Mouse (Mus musculus) gastrocnemius, adult 8-10 months (tissue): ENCODE results near the gene Aqp8. TPM values are rescaled to one million over a fixed set of nuclear protein-coding genes. Genes with fewer than 3 reads are reported as not detected.

Experiments used
- DNase-seq, 2 experiments: peaks; one replicate each; pipeline ENCODE4 v3.0.0; 2022; ENCODE audit warnings: low spot score in 2 of 2
- total RNA-seq, 4 experiments: library from RNA; stranded (reverse); gene quantifications; 2 replicates each; pipeline ENCODE4 v1.2.4; 2022

Gene Aqp8
- total RNA-seq, 4 experiments from 2014 or later = not detected

DNA sequence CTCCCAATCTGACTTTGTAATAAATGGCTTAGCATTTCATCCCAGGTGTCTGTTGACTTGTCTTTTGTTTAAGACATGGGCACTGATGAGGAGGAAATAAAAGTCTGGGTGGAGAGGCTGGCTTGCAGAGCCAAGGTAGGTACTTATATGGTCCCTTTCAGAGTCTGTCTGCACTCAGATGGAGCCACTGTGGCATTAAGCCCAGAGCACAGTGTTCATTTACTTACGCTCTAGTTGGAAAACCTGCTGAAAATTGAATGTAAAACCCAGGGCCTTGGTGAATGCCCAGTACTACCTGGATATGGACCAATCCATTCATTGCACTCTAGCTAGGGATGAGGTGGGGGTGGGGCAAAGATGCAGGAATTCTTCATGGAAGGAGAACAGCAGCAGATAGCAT, 5.9 kb downstream of the Aqp8 start:
- DNase-seq = no peak

- DNase-seq = no peak
Observed at GRCm38 (mm10) chr7:123487703-123488102, 25.6 kb downstream of the Aqp8 start.

DNA sequence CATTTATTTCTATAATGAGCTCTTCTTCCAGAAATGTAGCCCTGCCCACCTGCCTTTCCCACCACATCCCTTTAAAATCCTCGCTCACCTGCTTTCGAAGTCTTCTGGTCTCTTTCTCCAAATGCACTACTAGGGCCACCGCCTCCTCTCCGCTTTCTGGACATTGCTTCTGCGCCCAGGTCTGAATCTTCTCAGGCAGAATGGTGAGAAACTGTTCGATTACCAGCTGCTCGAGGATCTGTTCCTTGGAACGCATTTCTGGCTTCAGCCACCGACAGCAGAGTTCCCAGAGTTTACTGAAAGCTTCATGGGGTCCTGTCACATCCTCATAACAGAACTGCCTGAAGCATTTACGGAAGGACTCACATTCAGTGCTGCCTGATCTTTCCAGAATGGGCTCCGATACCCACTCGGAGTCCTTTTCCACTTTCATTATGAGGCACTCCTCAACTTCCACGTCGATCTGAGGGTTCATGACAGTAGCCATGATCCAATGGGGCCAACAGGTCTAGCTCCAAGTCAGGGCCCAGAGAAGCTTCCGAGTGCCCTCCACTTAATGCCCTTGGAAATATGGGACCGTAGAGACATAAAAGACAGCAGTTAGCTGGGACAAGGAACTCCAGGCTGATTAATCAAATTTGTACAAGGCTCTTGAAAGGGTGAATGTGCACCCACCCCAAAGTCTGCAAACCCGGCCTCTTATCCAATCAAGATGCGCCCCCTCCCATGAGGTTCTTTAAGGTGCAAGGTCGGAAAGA, 37.6 kb downstream of the Aqp8 start:
- no peak for DNase-seq

DNA sequence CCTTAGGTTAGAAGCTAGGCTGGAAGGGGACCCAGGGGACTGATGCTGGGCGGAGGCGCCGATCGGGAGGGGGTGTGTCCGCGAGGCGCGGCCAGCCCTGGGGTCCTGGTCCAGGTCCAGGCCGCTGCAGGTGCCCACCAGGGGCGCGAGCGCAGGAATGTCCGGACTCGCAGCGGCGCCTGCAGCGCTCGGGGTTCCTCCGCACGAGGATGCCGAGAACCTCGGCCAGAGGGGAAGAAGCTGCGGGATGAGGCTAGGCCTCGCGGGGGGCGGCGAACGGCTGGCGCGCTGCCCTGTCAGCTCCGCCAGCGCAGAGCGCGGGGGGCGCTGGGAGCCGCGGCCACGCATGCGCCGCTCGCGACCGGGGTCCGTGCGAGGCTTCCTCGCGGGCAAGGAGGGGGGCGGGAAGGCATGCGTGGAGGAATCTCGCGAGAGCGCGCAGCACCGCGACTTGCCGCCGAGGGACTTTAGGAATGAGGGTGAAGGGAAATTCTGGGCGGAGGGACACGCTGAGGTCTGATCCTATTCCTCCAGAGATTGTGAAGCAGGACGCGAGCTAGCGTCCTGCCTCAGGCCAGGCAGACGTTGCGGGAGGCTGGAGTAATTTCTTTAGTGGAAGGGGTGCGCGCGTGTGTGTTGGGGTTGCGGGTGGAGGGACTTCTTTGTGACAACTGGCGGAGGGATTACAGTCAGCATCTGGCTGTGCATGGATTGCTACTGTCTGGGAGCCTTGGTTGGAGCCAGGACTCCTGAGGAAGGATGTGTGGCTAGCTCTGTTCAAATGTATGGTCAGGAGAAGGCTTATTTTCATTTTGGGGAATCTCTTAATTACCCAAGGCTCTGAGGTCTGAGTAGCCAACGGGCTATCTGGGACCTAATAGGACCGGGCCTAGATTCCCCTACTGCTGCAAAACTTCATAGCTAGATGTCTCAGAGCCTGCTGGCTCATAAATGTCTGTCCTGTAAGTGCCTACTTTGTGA, 38.4 kb downstream of the Aqp8 start, which contains the start of gene Zkscan2:
Gene Zkscan2, minus strand, starts transcription at position 211 of the 981 bp plus-strand sequence.
- DNase-seq = peak; percentile 6 to 46

DNA sequence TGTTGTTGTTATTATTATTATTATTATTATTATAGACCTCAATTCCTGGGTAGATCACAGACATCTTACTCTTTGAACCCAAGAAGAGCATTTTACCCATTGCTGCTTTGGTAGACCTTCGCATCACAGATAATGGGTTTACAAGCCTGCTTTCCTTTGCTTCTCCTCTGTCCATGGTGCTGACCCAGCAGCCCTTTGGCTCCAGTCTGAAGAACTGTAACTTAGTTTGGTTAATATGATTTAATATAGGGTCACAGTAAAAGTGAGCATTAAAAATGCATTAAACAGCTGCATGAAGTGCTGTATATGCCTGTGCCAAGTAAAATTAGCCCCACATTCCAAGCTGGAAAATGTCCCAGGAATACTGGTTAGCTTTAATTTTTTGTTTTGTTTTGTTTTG, 41.3 kb downstream of the Aqp8 start:
- no peak for DNase-seq

DNA sequence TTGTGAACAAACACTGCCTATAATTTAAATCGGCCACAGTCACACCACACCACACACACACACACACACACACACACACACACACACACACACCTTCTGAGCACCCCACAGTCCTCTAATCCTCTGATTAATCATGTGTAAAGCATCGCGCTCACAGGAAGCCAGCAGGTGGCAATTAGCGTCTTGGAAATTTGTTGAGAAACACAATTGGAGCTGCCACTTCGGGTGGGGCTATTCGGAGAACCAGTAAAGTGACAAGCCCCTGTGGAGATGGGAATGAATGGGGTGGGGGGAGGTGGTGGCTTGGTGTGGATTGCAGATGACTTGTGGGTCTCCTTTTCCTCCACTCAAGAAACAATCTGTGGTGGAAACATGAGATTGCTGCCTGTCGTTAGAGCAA, 45.9 kb downstream of the Aqp8 start:
- DNase-seq = no peak

Other genes with a start within 250 kb of the Aqp8 start
- gene Slc5a11, start 247.5 kb upstream of the Aqp8 start, total RNA-seq = not detected
- gene Lcmt1, start 92.5 kb upstream of the Aqp8 start, total RNA-seq = 10 to 100 TPM; 29.4 to 35.5 (median 30.3) TPM
- 10 to 100 TPM; 11.8 to 17.7 (median 15.4) TPM for gene Arhgap17, start 92.4 kb upstream of the Aqp8 start, total RNA-seq
- under 1 TPM; 0.07 to 0.19 (median 0.15) TPM for gene Zkscan2, start 38.2 kb downstream of the Aqp8 start, total RNA-seq